Mouse (Mus musculus) spleen, adult 2 months (tissue): ENCODE measurements around the gene Lurap1l.

Experiments used
- CTCF ChIP-seq: fragments of 200-500 bp; IDR thresholded peaks from 2 replicates; pipeline ENCODE4 v1.5.1; 2011; ENCODE audit warnings: mild to moderate bottlenecking, inconsistent platforms; ENCODE audit not compliant: insufficient read depth, insufficient read length, insufficient replicate concordance; ENCODE audit errors: extremely low read depth
- POLR2A ChIP-seq: fragments of 200-500 bp; IDR thresholded peaks from 2 replicates; pipeline ENCODE4 v1.6.1; 2011; ENCODE audit warnings: low read depth, low read length, inconsistent platforms

DNA sequence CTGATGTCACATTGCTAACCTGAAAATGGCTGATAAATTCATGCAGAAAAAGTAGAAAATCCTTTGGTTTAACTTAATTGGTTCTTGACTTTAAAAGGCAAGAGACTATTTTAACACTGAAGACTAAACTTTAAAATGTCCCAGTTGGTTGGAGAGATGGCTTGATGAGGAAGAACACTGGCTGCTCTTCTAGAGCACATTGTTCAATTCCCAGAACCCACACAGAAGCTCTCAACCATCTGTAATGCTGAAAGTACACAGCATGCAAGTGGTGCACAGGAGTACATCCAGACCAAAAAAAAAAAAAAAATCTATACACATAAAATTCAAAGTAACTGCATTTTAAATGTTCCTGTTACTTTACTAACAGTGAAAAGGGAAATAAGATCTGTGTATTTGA is 34.2 kb downstream of the Lurap1l start:
- TF ChIP-seq POLR2A (no peak), CTCF (no peak)
